Mouse (Mus musculus): ENCODE data around the gene Cdc37. TPM values are rescaled to one million over a fixed set of nuclear protein-coding genes. Genes with fewer than 3 reads are reported as not detected.
"Not testable (repeated sequence)": the region's sequence is repeated elsewhere in the genome, so short reads cannot be mapped to it uniquely, and the experiment has no call there.

The Cdc37 gene
- polyA plus RNA-seq (2011; ENCODE audit: insufficient read depth, insufficient read length, low read depth, missing spikeins): 164 and 171 TPM in 2 replicates

DNA sequence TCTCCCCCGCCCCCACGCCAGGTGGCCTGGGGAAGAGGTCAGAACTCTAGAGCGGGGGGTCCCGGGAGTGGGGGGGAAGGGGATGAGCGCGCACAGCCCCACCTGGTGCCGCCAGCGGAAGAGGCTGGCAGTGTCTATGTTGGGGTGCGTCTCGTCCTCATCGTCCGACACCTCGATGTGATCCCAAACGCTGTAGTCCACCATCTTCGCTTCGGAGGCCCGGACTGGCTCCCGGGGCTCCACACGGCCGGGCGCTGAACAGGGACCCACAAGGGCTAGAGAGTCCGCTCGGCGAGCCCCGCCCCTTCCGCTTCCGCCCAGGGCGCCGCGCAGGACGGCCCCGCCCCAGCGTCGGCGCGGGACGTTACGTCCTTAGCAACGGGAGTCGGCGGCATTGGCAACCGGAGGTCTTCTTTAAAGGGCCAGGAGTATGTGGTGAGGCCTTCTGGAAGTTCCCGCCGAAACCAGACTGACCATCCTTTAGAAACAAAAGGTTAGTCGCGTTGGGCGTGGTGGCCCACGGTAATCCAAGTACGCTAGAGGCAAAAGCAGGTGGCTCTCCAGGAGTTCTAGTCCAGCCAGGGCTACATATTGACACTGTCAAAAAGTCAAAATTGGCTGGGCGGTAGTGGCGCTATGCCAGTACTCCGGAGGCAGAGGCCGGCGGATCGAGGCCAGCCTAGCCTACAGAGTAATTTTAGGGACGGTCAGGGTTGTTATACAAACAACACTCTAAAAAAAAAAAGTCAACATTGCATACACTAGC lies at the start of gene Cdc37:
Cdc37 (minus strand) TSS at position 329 of the 766 bp plus-strand sequence.
- Histone ChIP-seq H3K36me3 (ENCODE audit: control insufficient read depth, insufficient read depth, low read length, poor library complexity, severe bottlenecking) (peaks cover 3% of the 10 kb centered on the region), H3K9me3 (replicated peaks; ENCODE audit: control insufficient read depth, insufficient read depth, low read length, poor library complexity, severe bottlenecking) (no peaks in the 10 kb centered on the region), H3K4me3 (ENCODE audit: low read depth, low read length) (peak within 1 kb of the TSS; percentile 98), H3K27me3 (ENCODE audit: control insufficient read depth, insufficient read depth, low read length, poor library complexity, severe bottlenecking) (no peaks in the 10 kb centered on the region), H3K9ac (ENCODE audit: low read depth, poor library complexity, severe bottlenecking) (peak within 1 kb of the TSS; percentile 88), H3K4me1 (ENCODE audit: control insufficient read depth, insufficient read depth, low read length) (peaks cover 1% of the 10 kb centered on the region), H3K27ac (ENCODE audit: insufficient read depth, low read length) (no peak within 1 kb of the TSS)
- TF ChIP-seq POLR2A (IDR thresholded peaks at IDR 0.05; ENCODE audit: insufficient read depth, low read length) (no peak), EP300 (IDR thresholded peaks at IDR 0.05; ENCODE audit: insufficient read depth, low read depth, low read length) (0 out of 2 replicates have a peak, but pooled peaks have one; percentile 28)

DNA sequence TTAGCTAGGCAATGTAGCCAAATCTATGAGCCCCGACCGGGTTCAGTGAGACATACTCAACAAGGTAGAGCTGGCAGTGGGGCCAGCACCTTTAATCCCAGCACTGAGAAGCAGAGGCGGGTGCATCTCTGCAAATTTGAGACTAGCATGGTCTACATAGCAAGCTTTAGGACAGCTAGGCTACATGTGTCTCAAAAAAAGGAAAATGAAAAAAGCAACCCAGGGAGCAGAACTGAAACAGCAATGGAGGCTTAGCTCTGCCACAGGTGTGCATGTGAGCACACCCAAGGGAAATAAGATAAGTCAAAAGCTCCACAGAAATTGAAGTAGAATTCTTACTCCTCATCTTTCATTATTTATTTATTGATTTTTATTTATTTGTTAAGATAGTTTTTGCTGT lies 49.2 kb upstream of the Cdc37 start:
- Histone ChIP-seq H3K4me3 (ENCODE audit: low read depth, low read length) (no peak overlapping the region), H3K27me3 (ENCODE audit: control insufficient read depth, insufficient read depth, low read length, poor library complexity, severe bottlenecking) (no peaks in the 10 kb centered on the region), H3K4me1 (ENCODE audit: control insufficient read depth, insufficient read depth, low read length) (peaks cover 7% of the 10 kb centered on the region), H3K36me3 (ENCODE audit: control insufficient read depth, insufficient read depth, low read length, poor library complexity, severe bottlenecking) (no peaks in the 10 kb centered on the region), H3K9me3 (replicated peaks; ENCODE audit: control insufficient read depth, insufficient read depth, low read length, poor library complexity, severe bottlenecking) (no peaks in the 10 kb centered on the region), H3K9ac (ENCODE audit: low read depth, poor library complexity, severe bottlenecking) (no peak overlapping the region), H3K27ac (ENCODE audit: insufficient read depth, low read length) (no peak overlapping the region)
- no peak for TF ChIP-seq EP300 (IDR thresholded peaks at IDR 0.05; ENCODE audit: insufficient read depth, low read depth, low read length)
- no peak for TF ChIP-seq POLR2A (IDR thresholded peaks at IDR 0.05; ENCODE audit: insufficient read depth, low read length)
- no peak for TF ChIP-seq CTCF (IDR thresholded peaks at IDR 0.05; ENCODE audit: low read depth, low read length)

DNA sequence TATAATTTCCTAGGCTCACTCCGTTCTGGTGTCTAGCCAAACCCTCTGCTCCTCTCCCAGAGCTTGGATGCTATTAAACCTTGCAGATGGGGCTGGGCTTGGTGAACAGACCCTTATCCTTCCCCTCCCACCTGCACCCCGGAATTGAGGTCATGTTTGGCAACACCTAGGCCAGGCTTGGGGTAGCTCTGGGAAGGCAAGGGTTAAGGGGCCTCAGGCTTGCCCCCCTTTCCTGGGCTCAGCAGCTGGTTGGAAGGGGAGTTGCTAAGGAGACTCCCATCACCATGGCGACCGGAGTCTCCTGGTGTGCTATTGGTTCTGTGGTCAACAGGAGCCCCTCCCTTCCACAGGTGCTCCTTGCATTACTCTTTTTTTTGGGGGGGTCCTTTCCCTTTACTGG lies 48.2 kb upstream of the Cdc37 start:
- H3K36me3 ChIP-seq (ENCODE audit: control insufficient read depth, insufficient read depth, low read length, poor library complexity, severe bottlenecking): no peaks in the 10 kb centered on the region
- TF ChIP-seq CTCF (IDR thresholded peaks at IDR 0.05; ENCODE audit: low read depth, low read length) (no peak), EP300 (IDR thresholded peaks at IDR 0.05; ENCODE audit: insufficient read depth, low read depth, low read length) (no peak), POLR2A (IDR thresholded peaks at IDR 0.05; ENCODE audit: insufficient read depth, low read length) (no peak)
- no peak overlapping the region for H3K4me3 ChIP-seq (ENCODE audit: low read depth, low read length)
- H3K4me1 ChIP-seq (ENCODE audit: control insufficient read depth, insufficient read depth, low read length): peaks cover 7% of the 10 kb centered on the region
- H3K9me3 ChIP-seq (replicated peaks; ENCODE audit: control insufficient read depth, insufficient read depth, low read length, poor library complexity, severe bottlenecking): no peaks in the 10 kb centered on the region
- H3K27me3 ChIP-seq (ENCODE audit: control insufficient read depth, insufficient read depth, low read length, poor library complexity, severe bottlenecking): no peaks in the 10 kb centered on the region
- no peak overlapping the region for H3K27ac ChIP-seq (ENCODE audit: insufficient read depth, low read length)
- no peak overlapping the region for H3K9ac ChIP-seq (ENCODE audit: low read depth, poor library complexity, severe bottlenecking)

DNA sequence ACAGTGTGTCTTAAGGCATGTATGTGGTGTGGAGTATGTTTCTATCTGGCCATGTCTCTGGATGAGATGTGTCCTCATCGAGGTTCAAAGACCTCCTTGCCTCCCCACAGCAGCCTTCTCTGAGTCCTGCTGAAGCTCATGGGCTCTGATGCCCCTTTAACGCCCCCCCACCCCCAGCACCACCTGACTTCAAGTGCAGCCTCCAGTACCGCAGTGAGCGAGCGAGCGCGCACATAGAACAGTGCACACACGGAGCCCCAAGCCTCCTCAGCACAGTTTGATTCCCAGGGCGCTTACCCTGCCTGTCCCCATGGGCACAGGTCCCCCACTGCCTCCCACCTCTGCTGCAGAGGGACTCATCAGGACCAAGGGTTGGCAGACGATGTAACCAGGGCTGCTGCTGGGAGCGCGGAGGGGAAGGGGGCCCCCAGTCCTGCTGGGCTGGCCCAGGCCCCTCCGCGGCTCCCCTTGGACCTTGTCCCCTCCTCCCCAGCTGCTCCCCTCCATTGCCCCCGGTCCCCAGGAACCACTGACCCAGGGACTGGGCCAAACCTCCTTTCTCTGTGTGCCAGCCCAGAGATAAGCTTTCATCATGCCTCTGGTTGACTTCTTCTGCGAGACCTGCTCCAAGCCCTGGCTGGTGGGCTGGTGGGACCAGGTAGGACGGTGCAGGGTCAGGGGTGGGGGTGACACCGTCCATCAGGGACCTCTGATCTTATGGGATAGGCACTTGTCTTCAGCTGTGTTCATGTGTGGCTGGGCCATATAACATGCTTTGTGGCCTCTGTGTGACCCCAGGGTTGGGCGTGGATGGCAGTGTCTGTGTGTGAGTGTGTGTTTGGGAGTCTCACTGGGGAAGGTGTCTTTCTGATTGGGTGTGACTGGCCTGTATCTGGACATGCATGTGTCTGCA lies 47.0 kb upstream of the Cdc37 start:
- no peak for TF ChIP-seq EP300 (IDR thresholded peaks at IDR 0.05; ENCODE audit: insufficient read depth, low read depth, low read length)
- TF ChIP-seq POLR2A (IDR thresholded peaks at IDR 0.05; ENCODE audit: insufficient read depth, low read length): no peak
- TF ChIP-seq CTCF (IDR thresholded peaks at IDR 0.05; ENCODE audit: low read depth, low read length): no peak
- Histone ChIP-seq H3K4me1 (ENCODE audit: control insufficient read depth, insufficient read depth, low read length) (peaks cover 7% of the 10 kb centered on the region), H3K27ac (ENCODE audit: insufficient read depth, low read length) (no peak overlapping the region), H3K4me3 (ENCODE audit: low read depth, low read length) (peak overlapping the region; percentile 20), H3K27me3 (ENCODE audit: control insufficient read depth, insufficient read depth, low read length, poor library complexity, severe bottlenecking) (no peaks in the 10 kb centered on the region), H3K9ac (ENCODE audit: low read depth, poor library complexity, severe bottlenecking) (no peak overlapping the region), H3K9me3 (replicated peaks; ENCODE audit: control insufficient read depth, insufficient read depth, low read length, poor library complexity, severe bottlenecking) (no peaks in the 10 kb centered on the region), H3K36me3 (ENCODE audit: control insufficient read depth, insufficient read depth, low read length, poor library complexity, severe bottlenecking) (no peaks in the 10 kb centered on the region)

DNA sequence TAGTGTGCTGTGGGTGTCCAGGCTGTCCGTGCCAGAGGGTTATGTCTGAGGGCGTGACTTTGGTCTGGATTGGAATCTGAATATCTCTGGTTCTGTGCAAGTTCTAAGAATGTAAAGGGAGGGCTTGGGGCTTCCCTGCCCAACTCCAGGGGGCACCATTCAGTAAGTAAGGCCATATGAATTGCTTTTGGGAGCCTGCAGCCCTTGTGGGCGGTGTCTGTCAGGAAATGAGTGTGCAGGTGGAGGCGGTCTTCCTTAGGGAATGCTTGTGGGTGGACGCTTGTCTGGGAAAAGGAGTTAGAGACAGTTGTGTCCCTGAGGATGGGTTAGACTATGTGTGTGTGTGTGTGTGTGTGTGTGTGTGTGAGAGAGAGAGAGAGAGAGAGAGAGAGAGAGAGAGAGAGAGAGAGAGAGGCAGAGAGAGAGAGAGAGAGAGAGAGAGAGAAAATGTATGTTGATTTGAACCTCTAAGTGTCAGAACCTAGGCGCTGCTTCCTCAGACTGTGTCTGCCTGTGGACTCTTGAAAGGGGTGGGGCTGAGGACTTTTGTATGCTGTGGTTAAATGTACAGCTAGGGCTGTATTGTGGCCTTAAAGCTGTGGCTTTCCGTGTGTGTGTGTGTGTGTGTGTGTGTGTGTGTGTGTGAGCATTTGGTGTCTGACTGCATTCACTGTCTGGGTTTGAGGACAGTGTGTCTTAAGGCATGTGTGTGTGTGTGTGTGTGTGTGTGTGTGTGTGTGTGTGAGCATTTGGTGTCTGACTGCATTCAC lies 46.1 kb upstream of the Cdc37 start:
- H3K4me3 ChIP-seq (ENCODE audit: low read depth, low read length): not testable (repeated sequence)

More for the DNA sequence above, 46.1 kb upstream of the Cdc37 start:
- H3K27ac ChIP-seq (ENCODE audit: insufficient read depth, low read length): 0 out of 2 replicates have a peak overlapping the region, but pooled peaks have one; percentile 5
- not testable (repeated sequence) for H3K36me3 ChIP-seq (ENCODE audit: control insufficient read depth, insufficient read depth, low read length, poor library complexity, severe bottlenecking); H3K27me3 ChIP-seq (ENCODE audit: control insufficient read depth, insufficient read depth, low read length, poor library complexity, severe bottlenecking); H3K9ac ChIP-seq (ENCODE audit: low read depth, poor library complexity, severe bottlenecking); H3K4me1 ChIP-seq (ENCODE audit: control insufficient read depth, insufficient read depth, low read length); H3K9me3 ChIP-seq (replicated peaks; ENCODE audit: control insufficient read depth, insufficient read depth, low read length, poor library complexity, severe bottlenecking)

Data from ES-Bruce4 (cell line).